In the genomic region with DNA sequence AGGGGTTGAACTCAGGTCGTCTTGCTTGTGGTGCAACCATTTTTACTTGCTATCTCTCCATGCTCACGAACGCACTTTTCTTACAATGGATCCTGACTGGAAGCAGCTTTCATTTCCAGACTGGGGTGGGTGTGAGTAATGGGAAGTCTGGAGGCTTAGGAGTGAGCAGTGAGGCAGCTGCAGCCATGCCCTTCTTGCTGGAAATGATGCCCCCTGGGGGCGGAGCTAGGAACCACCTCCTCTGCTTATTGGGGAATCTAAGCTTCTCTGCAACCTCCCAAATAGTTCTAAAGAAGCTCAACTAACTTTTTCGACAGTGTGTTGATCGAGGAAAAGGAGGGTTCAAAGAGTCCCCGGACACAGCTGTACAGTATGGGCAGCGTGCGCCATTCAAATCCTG, we compare ENCODE assay signal across 11 mouse cellular contexts.
DNase-seq lines count a peak whose midpoint lies in the region; ATAC-seq and TF ChIP-seq lines count a peak whose summit lies in the region.
"Had no signal": no experiment of that assay in that cellular context is flagged by ENCODE, and none has a peak within 500 bp of the region (broad histone marks: within the 10 kb centered on the region; RNA-seq: fewer than 3 reads in every experiment).

No protein-coding gene starts in this region.

- DNase-seq in adrenal gland, postnatal 10 days: peak; percentile 33
- no peak for DNase-seq in adrenal gland, postnatal 4 days (ENCODE audit: low spot score in 2 of 2)
- DNase-seq in kidney, postnatal 4 days: peak; percentile 50 to 52
- DNase-seq in kidney, adult 11 months: no peak
- peak; percentile 21 for DNase-seq in R1 (ENCODE audit: low read depth, low spot score)
- no peak for DNase-seq in retina, embryonic 14.5 days (ENCODE audit: low spot score)
- DNase-seq: layer of hippocampus, adult 9-11 months; right cerebral cortex, postnatal 25 days had no signal

- no peak overlapping the region for H3K4me3 ChIP-seq in small intestine, adult 2 months (ENCODE audit: low read depth, low read length)
- H3K4me3 ChIP-seq: embryonic facial prominence, embryonic 12.5 days had no signal

- H3K4me1 ChIP-seq in small intestine, adult 2 months (ENCODE audit: control insufficient read depth, insufficient read depth, insufficient read length, low read length): peaks cover 2% of the 10 kb centered on the region

- peaks cover 32% of the 10 kb centered on the region for H3K36me3 ChIP-seq in small intestine, adult 2 months (ENCODE audit: control insufficient read depth, insufficient read depth, low read length)

- peak; percentile 35; the same call in 1 of the 2 replicates for TF ChIP-seq CTCF in small intestine, adult 2 months (IDR thresholded peaks at IDR 0.05; ENCODE audit: extremely low read depth, insufficient read length, insufficient replicate concordance, low read depth, low read length)

- H3K27ac ChIP-seq in small intestine, adult 2 months (ENCODE audit: insufficient read depth, low read depth, low read length): no peak overlapping the region
- H3K27ac ChIP-seq: embryonic facial prominence, embryonic 12.5 days had no signal

- no peaks in the 10 kb centered on the region; the same call in 1 of the 2 replicates for H3K27me3 ChIP-seq in small intestine, adult 2 months (ENCODE audit: control insufficient read depth, insufficient read depth, low read length)
- H3K27me3 ChIP-seq: embryonic facial prominence, embryonic 12.5 days had no signal

- TF ChIP-seq POLR2A in small intestine, adult 2 months (IDR thresholded peaks at IDR 0.05; ENCODE audit: low read depth, low read length): no peak

- no peak for ATAC-seq in megakaryocyte progenitor cell, adult 5-6 weeks (replicated peaks; ENCODE audit: poor library complexity)

- WGBS in small intestine, adult 2 months: 91% methylated on average over 9 of the region's 9 CpGs

Comparison
In these comparisons a context has a peak if more than half of its experiments do, and no peak if none do; other contexts are left out.
1. DNase-seq: peak in adrenal gland, postnatal 10 days (single experiment), kidney, postnatal 4 days (2 of 2) and R1 (single experiment); none in adrenal gland, postnatal 4 days (0 of 2), kidney, adult 11 months (single experiment) and retina, embryonic 14.5 days (single experiment).